Mouse (Mus musculus): ENCODE data around the gene Tshz3.

- TF ChIP-seq CTCF (conservative IDR thresholded peaks at IDR 0.05; ENCODE audit: insufficient read depth, insufficient read length, low read depth, low read length) (no peak), POLR2A (IDR thresholded peaks at IDR 0.05; ENCODE audit: low read depth, low read length) (no peak)
Measured at GRCm38 (mm10) chr7:36655931-36656330, 42.0 kb upstream of the Tshz3 start.
